Mouse (Mus musculus) neural tube, embryonic 10.5 days (tissue): ENCODE results near the gene Rab40c.
A peak's percentile ranks its signal among the peaks of the same experiment; 100 is the strongest.
"Not testable (repeated sequence)": the region's sequence is repeated elsewhere in the genome, so short reads cannot be mapped to it uniquely, and the experiment has no call there.

Experiments used
- DNase-seq: peaks from one replicate; pipeline ENCODE4 v3.0.0-alpha.2; 2017; ENCODE audit warnings: low spot score; ENCODE audit errors: extremely low spot score

Rab40c gene

GRCm38 (mm10) chr17:25876347-25876915 is 43.1 kb downstream of the Rab40c start:
- no peak for DNase-seq

- DNase-seq = peak; percentile 90
Observed at GRCm38 (mm10) chr17:25875171-25876136, 44.1 kb downstream of the Rab40c start.

GRCm38 (mm10) chr17:25874721-25875170 is 44.8 kb downstream of the Rab40c start, which contains the start of gene Mettl26:
Mettl26 (plus strand) TSS chr17:25875074.
- DNase-seq = peak; percentile 98

- peak; percentile 23 for DNase-seq
Observed at GRCm38 (mm10) chr17:25874148-25874720, 45.3 kb downstream of the Rab40c start.

GRCm38 (mm10) chr17:25873405-25874147 is 46.0 kb downstream of the Rab40c start:
- DNase-seq = no peak

GRCm38 (mm10) chr17:25872676-25873075 is 46.9 kb downstream of the Rab40c start:
- no peak for DNase-seq

GRCm38 (mm10) chr17:25871566-25871965 is 48.0 kb downstream of the Rab40c start:
- not testable (repeated sequence) for DNase-seq

- DNase-seq = no peak
Observed at GRCm38 (mm10) chr17:25869954-25870353, 49.6 kb downstream of the Rab40c start.

- no peak for DNase-seq
Observed at GRCm38 (mm10) chr17:25869498-25869897, 50.0 kb downstream of the Rab40c start.

GRCm38 (mm10) chr17:25868601-25869191 is 50.8 kb downstream of the Rab40c start, which contains the start of gene Mcrip2:
Mcrip2 (minus strand) TSS chr17:25868764.
- DNase-seq = no peak

GRCm38 (mm10) chr17:25867836-25868600 is 51.5 kb downstream of the Rab40c start:
- DNase-seq = peak; percentile 82

- DNase-seq = no peak
Observed at GRCm38 (mm10) chr17:25867509-25867835, 52.1 kb downstream of the Rab40c start.

GRCm38 (mm10) chr17:25866172-25866571 is 53.4 kb downstream of the Rab40c start:
- no peak for DNase-seq

- no peak for DNase-seq
Observed at GRCm38 (mm10) chr17:25865288-25865687, 54.2 kb downstream of the Rab40c start.

- no peak for DNase-seq
Observed at GRCm38 (mm10) chr17:25864311-25864710, 55.2 kb downstream of the Rab40c start.

- DNase-seq = no peak
Observed at GRCm38 (mm10) chr17:25863681-25864080, 55.8 kb downstream of the Rab40c start.

GRCm38 (mm10) chr17:25861704-25862612 is 57.6 kb downstream of the Rab40c start:
- no peak for DNase-seq

- DNase-seq = peak; percentile 91
Observed at GRCm38 (mm10) chr17:25860832-25861703, 58.5 kb downstream of the Rab40c start, which contains the start of gene Wdr90. Wdr90 (minus strand) TSS chr17:25861501.
